Mouse (Mus musculus) limb, embryonic 14.5 days (tissue): Measurements from ENCODE around the gene Zbed4. TPM values are rescaled to one million over a fixed set of nuclear protein-coding genes. Genes with fewer than 3 reads are reported as not detected.
"Not testable (repeated sequence)": the region's sequence is repeated elsewhere in the genome, so short reads cannot be mapped to it uniquely, and the experiment has no call there.

ENCODE experiments used
- ATAC-seq: fragments of 200-750 bp; cut with Nextera tagmentation; 2 replicates; pipeline ENCODE4 v1.8.0; 2017; ENCODE audit warnings: low read depth, moderate number of reproducible peaks, moderate TSS enrichment; ENCODE audit not compliant: low FRiP score
- DNase-seq: peaks from one replicate; pipeline ENCODE4 v3.0.0-alpha.2; 2015; ENCODE audit warnings: low spot score
- H3K27ac ChIP-seq: fragments of 300-500 bp; sonication (generic); replicated peaks from 2 replicates; pipeline ENCODE4 v1.5.1; 2014; ENCODE audit warnings: low read depth, mild to moderate bottlenecking, low read length, moderate library complexity, mixed read lengths
- H3K27me3 ChIP-seq: fragments of 300-500 bp; sonication (generic); 2 replicates; pipeline ENCODE4 v1.6.1; 2014; ENCODE audit warnings: low read length, mixed read lengths; ENCODE audit not compliant: control insufficient read depth, insufficient read depth
- H3K36me3 ChIP-seq: fragments of 300-500 bp; sonication (generic); 2 replicates; pipeline ENCODE4 v1.6.1; 2014; ENCODE audit warnings: mild to moderate bottlenecking, low read length, moderate library complexity, mixed read lengths; ENCODE audit not compliant: control insufficient read depth, insufficient read depth
- H3K4me1 ChIP-seq: fragments of 300-500 bp; sonication (generic); 2 replicates; pipeline ENCODE4 v1.6.1; 2014; ENCODE audit warnings: antibody characterized with exemption, low read length, mixed read lengths; ENCODE audit not compliant: control insufficient read depth, insufficient read depth
- H3K4me2 ChIP-seq: fragments of 300-500 bp; sonication (generic); replicated peaks from 2 replicates; pipeline ENCODE4 v1.6.1; 2014; ENCODE audit warnings: low read depth, mild to moderate bottlenecking, low read length, moderate library complexity; ENCODE audit not compliant: severe bottlenecking
- H3K4me3 ChIP-seq: fragments of 300-500 bp; sonication (generic); replicated peaks from 2 replicates; pipeline ENCODE4 v1.5.1; 2014; ENCODE audit warnings: low read length
- H3K9ac ChIP-seq: fragments of 300-500 bp; sonication (generic); 2 replicates; pipeline ENCODE4 v1.6.1; 2014; ENCODE audit warnings: mild to moderate bottlenecking, low read depth, low read length, moderate library complexity; ENCODE audit not compliant: severe bottlenecking
- H3K9me3 ChIP-seq: fragments of 300-500 bp; sonication (generic); 2 replicates; pipeline ENCODE4 v1.6.1; 2016; ENCODE audit warnings: low read length; ENCODE audit not compliant: control insufficient read depth
- POLR2A ChIP-seq: fragments of 200-500 bp; IDR thresholded peaks from 2 replicates; pipeline ENCODE4 v1.8.0; 2012; ENCODE audit warnings: inconsistent platforms, mild to moderate bottlenecking, moderate library complexity, borderline replicate concordance; ENCODE audit not compliant: insufficient read depth, insufficient read length; ENCODE audit errors: extremely low read depth
- WGBS: fragments of 180-500 bp; shearing (Covaris S2); extraction: QIAGEN DNeasy Blood & Tissue Kit; methylation state at CpG from one replicate; pipeline ENCODE4 v1.1.7; 2014; 5-methylcytosine and 5-hydroxymethylcytosine counted together
- polyA plus RNA-seq, 2 experiments: library from polyadenylated mRNA; depleted of rRNA in 1 of 2; stranded (reverse) in 1 of 2; unstranded in 1 of 2; fragments of >200 nt; fragmentation: Nextera tagmentation in 1 of 2; extraction: Ambion mirVana in 1 of 2; gene quantifications; 2 replicates each; pipeline versions ENCODE4 v1.2.1 to v1.2.3; 2012 to 2014

Gene Zbed4
- polyA plus RNA-seq, 2 experiments, result 12.4 to 14.9 TPM

DNA sequence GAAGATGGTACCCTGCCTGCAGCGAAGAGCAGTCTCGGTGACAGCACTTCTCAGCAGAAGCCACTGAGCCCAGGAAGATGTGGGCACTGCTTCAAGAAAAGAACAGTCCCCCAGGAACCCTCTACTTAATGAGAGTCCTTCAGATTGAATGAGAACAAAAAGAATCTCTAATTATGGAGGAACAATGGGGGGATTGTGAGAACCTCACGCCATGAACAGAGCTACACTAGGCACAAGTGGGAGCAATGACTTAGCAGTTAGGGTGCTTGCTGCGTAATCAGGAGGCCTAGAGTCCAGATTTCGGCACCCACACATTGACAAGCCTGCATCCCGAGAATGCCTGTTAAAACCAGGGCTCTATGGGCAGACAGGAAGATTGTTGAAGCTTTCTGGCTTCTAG lies 10.1 kb upstream of the Zbed4 start:
- H3K4me1 ChIP-seq, result no peaks in the 10 kb centered on the region
- WGBS, result 77% methylated on average over 6 of the region's 6 CpGs
- no peak overlapping the region for H3K27ac ChIP-seq
- H3K9me3 ChIP-seq, result no peaks in the 10 kb centered on the region
- DNase-seq (no peak), ATAC-seq (no peak)
- H3K9ac ChIP-seq, result no peak overlapping the region
- H3K4me3 ChIP-seq, result no peak overlapping the region
- no peaks in the 10 kb centered on the region for H3K36me3 ChIP-seq
- no peak for TF ChIP-seq POLR2A
- H3K4me2 ChIP-seq, result no peak overlapping the region
- H3K27me3 ChIP-seq, result no peaks in the 10 kb centered on the region

DNA sequence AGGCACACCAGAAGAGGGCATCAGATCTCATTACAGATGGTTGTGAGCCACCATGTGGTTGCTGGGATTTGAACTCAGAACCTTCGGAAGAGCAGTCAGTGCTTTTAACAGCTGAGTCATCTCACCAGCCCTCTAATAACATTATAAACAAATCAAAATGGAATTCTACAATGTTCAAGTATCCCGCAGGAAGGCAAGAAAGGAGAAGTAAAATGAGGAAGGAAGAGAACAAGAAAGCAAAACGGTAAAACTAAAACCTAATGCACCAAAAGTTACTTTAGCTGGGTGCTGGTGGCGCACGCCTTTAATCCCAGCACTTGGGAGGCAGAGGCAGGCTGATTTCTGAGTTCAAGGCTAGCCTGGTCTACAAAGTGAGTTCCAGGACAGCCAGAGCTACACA lies 8.1 kb upstream of the Zbed4 start:
- 86% methylated on average over 5 of the region's 5 CpGs for WGBS
- ATAC-seq, DNase-seq: not testable (repeated sequence)

DNA sequence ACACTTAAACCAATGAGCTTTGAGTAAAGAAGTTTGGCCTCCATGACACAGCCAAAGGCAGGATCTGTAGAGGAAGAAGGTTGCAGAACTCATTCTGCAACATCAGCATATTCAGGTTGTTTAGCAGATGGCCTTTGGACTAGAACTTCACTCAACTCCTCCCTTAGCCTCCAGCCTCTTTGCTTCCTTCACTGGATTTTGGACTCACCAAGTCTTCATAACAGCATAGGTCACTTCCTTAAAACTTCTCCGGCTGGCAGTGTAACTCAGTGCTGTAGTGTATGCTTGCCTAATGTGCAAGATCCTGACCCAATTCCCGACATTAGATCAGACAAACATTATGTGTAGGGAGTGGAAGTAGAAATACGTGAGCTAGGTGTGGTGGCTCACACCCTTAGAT lies 6.1 kb upstream of the Zbed4 start:
- Histone ChIP-seq H3K4me2 (no peak overlapping the region), H3K27ac (no peak overlapping the region), H3K27me3 (no peaks in the 10 kb centered on the region), H3K4me1 (no peaks in the 10 kb centered on the region), H3K9ac (no peak overlapping the region), H3K4me3 (no peak overlapping the region), H3K36me3 (no peaks in the 10 kb centered on the region), H3K9me3 (no peaks in the 10 kb centered on the region)
- no peak for TF ChIP-seq POLR2A
- no peak for DNase-seq
- ATAC-seq, result no peak
- 83% methylated on average over 3 of the region's 3 CpGs for WGBS

More for the DNA sequence above, 8.1 kb upstream of the Zbed4 start:
- H3K27ac ChIP-seq, H3K9me3 ChIP-seq, H3K36me3 ChIP-seq, H3K4me3 ChIP-seq, H3K4me2 ChIP-seq, H3K9ac ChIP-seq, H3K27me3 ChIP-seq, H3K4me1 ChIP-seq: not testable (repeated sequence)

DNA sequence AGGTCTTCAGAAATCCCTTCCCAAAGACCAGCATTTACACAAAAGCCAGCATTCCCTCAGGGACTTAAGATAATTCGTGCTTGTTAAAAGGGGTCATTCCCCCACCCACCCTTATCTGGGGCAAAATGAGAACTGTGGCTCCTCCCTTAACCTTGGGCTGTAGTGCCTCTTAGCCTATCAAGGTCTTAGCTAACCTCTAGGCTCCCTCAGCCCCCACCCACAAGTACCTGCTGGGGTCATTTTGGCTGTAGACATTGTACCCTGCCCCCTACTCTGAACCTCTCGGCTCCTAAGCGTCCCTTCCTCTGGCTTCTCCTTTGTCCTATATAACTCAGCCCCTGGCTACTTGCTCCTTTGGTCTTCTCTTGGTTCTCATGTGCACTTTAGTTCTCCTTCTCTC lies 5.5 kb upstream of the Zbed4 start:
- Histone ChIP-seq H3K9ac (no peak overlapping the region), H3K4me3 (no peak overlapping the region), H3K9me3 (no peaks in the 10 kb centered on the region), H3K27ac (no peak overlapping the region), H3K4me2 (no peak overlapping the region), H3K27me3 (no peaks in the 10 kb centered on the region), H3K4me1 (no peaks in the 10 kb centered on the region), H3K36me3 (no peaks in the 10 kb centered on the region)
- DNase-seq, result no peak
- ATAC-seq, result no peak
- 43% methylated on average over 3 of the region's 3 CpGs for WGBS
- TF ChIP-seq POLR2A, result no peak

DNA sequence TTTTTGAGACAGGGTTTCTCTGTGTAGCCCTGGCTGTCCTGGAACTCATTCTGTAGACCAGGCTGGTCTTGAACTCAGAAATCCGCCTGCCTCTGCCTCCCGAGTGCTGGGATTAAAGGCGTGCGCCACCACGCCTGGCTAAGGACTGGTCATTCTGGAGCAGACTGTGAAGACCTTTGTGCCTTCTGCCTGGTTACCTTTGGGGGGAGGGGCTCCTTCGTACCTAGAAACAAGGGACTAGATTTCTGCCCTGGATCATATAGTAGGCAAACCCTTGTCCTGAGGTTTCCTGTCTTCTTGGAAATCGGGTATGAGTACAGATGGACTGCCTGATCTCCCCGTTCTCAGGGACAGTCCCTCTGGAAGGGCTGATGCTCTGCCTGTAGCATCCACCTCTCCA lies 1.8 kb upstream of the Zbed4 start:
- H3K27ac ChIP-seq, H3K27me3 ChIP-seq, H3K4me1 ChIP-seq, H3K9me3 ChIP-seq, DNase-seq, H3K4me3 ChIP-seq, H3K4me2 ChIP-seq, ATAC-seq, H3K9ac ChIP-seq, H3K36me3 ChIP-seq: not testable (repeated sequence)
- WGBS, result 85% methylated on average over 8 of the region's 8 CpGs

DNA sequence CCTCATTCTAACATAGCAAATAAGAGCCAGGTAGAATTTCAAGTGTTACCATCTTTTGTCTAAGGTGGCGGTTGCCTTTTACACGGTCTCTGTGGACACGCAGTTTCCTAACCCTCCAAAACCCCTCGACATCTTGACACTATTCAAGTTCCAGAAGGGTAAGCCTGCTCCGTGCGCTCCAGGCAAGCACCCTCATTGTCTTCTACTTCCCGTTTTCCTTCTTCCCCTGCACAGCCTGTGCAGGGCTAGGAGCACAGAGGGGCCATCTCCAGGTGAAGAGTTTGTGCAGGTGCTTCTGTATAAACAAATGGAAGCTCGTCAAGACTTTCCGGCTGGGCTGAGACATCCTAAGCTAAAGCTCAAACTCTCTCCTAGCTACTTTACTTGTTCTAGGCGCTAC lies 1.4 kb upstream of the Zbed4 start:
- Histone ChIP-seq H3K27me3 (no peaks in the 10 kb centered on the region), H3K36me3 (peaks cover 3% of the 10 kb centered on the region), H3K9me3 (no peaks in the 10 kb centered on the region), H3K4me2 (no peak overlapping the region), H3K9ac (no peak overlapping the region), H3K4me1 (peaks cover 4% of the 10 kb centered on the region; the same call in 1 of the 2 replicates), H3K4me3 (no peak overlapping the region), H3K27ac (no peak overlapping the region)
- WGBS, result 86% methylated on average over 10 of the region's 10 CpGs
- TF ChIP-seq POLR2A, result no peak
- no peak for ATAC-seq
- no peak for DNase-seq
